Mouse (Mus musculus): ENCODE results near the gene Sptb. TPM values are rescaled to one million over a fixed set of nuclear protein-coding genes. Genes with fewer than 3 reads are reported as not detected.

The Sptb gene
- polyA plus RNA-seq, 1 experiment = 0.42 TPM

DNA sequence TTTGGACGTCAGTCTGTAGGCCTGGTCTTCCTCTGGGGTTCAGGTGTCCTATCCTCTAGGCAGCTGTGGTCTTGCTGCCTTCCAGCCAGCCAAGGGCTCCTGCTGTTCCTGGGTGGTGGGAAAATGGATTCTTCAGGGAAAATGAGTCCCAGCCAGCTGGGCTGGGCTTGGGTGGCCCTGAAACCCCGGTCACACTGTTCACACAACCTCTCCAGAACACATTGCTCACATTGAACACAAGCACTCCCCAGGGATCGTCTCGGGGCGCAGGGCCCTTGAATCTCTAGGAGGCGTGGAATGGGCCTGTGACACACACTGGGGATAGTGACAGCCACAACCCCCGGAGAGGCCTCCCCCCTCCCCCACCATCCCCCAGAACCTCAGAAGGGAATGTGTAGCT, 156.4 kb downstream of the Sptb start:
- H3K27me3 ChIP-seq (ENCODE audit: control insufficient read depth, insufficient read depth, insufficient read length) = no peaks in the 10 kb centered on the region
- H3K79me2 ChIP-seq (ENCODE audit: control insufficient read depth, insufficient read depth) = peaks cover 66% of the 10 kb centered on the region
- H3K4me2 ChIP-seq (ENCODE audit: low read depth) = no peak overlapping the region
- H3K36me3 ChIP-seq (ENCODE audit: control insufficient read depth, insufficient read depth) = no peaks in the 10 kb centered on the region
- TF ChIP-seq MYOD1 (IDR thresholded peaks at IDR 0.05; ENCODE audit: control insufficient read depth in 1 of 3, insufficient read length in 2 of 3, low read depth in 2 of 3) = no peak
- H3K4me3 ChIP-seq = no peak overlapping the region
- H3ac ChIP-seq (ENCODE audit: control insufficient read depth, insufficient read length) = no peak overlapping the region

GRCm38 (mm10) chr12:76552958-76553357, 157.4 kb downstream of the Sptb start:
- Histone ChIP-seq H3K36me3 (ENCODE audit: control insufficient read depth, insufficient read depth) (no peaks in the 10 kb centered on the region), H3K4me3 (no peak overlapping the region), H3ac (ENCODE audit: control insufficient read depth, insufficient read length) (no peak overlapping the region), H3K79me2 (ENCODE audit: control insufficient read depth, insufficient read depth) (peaks cover 71% of the 10 kb centered on the region), H3K4me2 (ENCODE audit: low read depth) (peak overlapping the region; percentile 39), H3K27me3 (ENCODE audit: control insufficient read depth, insufficient read depth, insufficient read length) (no peaks in the 10 kb centered on the region)
- TF ChIP-seq TCF12 (IDR thresholded peaks at IDR 0.05; ENCODE audit: insufficient read depth, poor library complexity, severe bottlenecking) (no peak), POLR2A (IDR thresholded peaks at IDR 0.05; ENCODE audit: insufficient read length, low read depth) (no peak), USF1 (IDR thresholded peaks at IDR 0.05; ENCODE audit: low read depth) (no peak), POLR2AphosphoS2 (IDR thresholded peaks at IDR 0.05; ENCODE audit: insufficient read length, low read depth) (no peak), MYOD1 (IDR thresholded peaks at IDR 0.05; ENCODE audit: control insufficient read depth in 1 of 3, insufficient read length in 2 of 3, low read depth in 2 of 3) (no peak), TCF3 (IDR thresholded peaks at IDR 0.05; ENCODE audit: insufficient read length, low read depth) (no peak), CEBPB (IDR thresholded peaks at IDR 0.05; ENCODE audit: insufficient read depth, poor library complexity, severe bottlenecking) (no peak), REST (IDR thresholded peaks at IDR 0.05; ENCODE audit: insufficient read depth, insufficient read length) (no peak), MAX (IDR thresholded peaks at IDR 0.05; ENCODE audit: low read depth) (no peak), MYOG (IDR thresholded peaks at IDR 0.05; ENCODE audit: control insufficient read depth in 1 of 3, insufficient read depth in 1 of 3, insufficient read length in 2 of 3, low read depth in 2 of 3) (no peak), E2F4 (IDR thresholded peaks at IDR 0.05; ENCODE audit: insufficient read depth) (no peak), SRF (IDR thresholded peaks at IDR 0.05; ENCODE audit: control insufficient read depth, insufficient read length, low read depth) (no peak)

- H3ac ChIP-seq (ENCODE audit: control insufficient read depth, insufficient read length) = no peak overlapping the region
- TF ChIP-seq MYOG (IDR thresholded peaks at IDR 0.05; ENCODE audit: control insufficient read depth in 1 of 3, insufficient read depth in 1 of 3, insufficient read length in 2 of 3, low read depth in 2 of 3) (no peak), TCF12 (IDR thresholded peaks at IDR 0.05; ENCODE audit: insufficient read depth, poor library complexity, severe bottlenecking) (no peak), USF1 (IDR thresholded peaks at IDR 0.05; ENCODE audit: low read depth) (no peak), MYOD1 (IDR thresholded peaks at IDR 0.05; ENCODE audit: control insufficient read depth in 1 of 3, insufficient read length in 2 of 3, low read depth in 2 of 3) (no peak), REST (IDR thresholded peaks at IDR 0.05; ENCODE audit: insufficient read depth, insufficient read length) (no peak), CEBPB (IDR thresholded peaks at IDR 0.05; ENCODE audit: insufficient read depth, poor library complexity, severe bottlenecking) (no peak), POLR2AphosphoS2 (IDR thresholded peaks at IDR 0.05; ENCODE audit: insufficient read length, low read depth) (no peak), E2F4 (IDR thresholded peaks at IDR 0.05; ENCODE audit: insufficient read depth) (no peak), POLR2A (IDR thresholded peaks at IDR 0.05; ENCODE audit: insufficient read length, low read depth) (no peak)
- H3K4me2 ChIP-seq (ENCODE audit: low read depth) = peak overlapping the region; percentile 39
- no peak overlapping the region for H3K4me3 ChIP-seq
- no peaks in the 10 kb centered on the region for H3K27me3 ChIP-seq (ENCODE audit: control insufficient read depth, insufficient read depth, insufficient read length)
- H3K79me2 ChIP-seq (ENCODE audit: control insufficient read depth, insufficient read depth) = peaks cover 70% of the 10 kb centered on the region
- no peaks in the 10 kb centered on the region for H3K36me3 ChIP-seq (ENCODE audit: control insufficient read depth, insufficient read depth)
Observed at GRCm38 (mm10) chr12:76552321-76552720, 158.0 kb downstream of the Sptb start.

- no peaks in the 10 kb centered on the region for H3K27me3 ChIP-seq (ENCODE audit: control insufficient read depth, insufficient read depth, insufficient read length)
- no peak overlapping the region for H3K4me3 ChIP-seq
- no peaks in the 10 kb centered on the region for H3K36me3 ChIP-seq (ENCODE audit: control insufficient read depth, insufficient read depth)
- peaks cover 78% of the 10 kb centered on the region for H3K79me2 ChIP-seq (ENCODE audit: control insufficient read depth, insufficient read depth)
- no peak for TF ChIP-seq POLR2A (IDR thresholded peaks at IDR 0.05; ENCODE audit: insufficient read length, low read depth)
- no peak for TF ChIP-seq REST (IDR thresholded peaks at IDR 0.05; ENCODE audit: insufficient read depth, insufficient read length)
- no peak for TF ChIP-seq SRF (IDR thresholded peaks at IDR 0.05; ENCODE audit: control insufficient read depth, insufficient read length, low read depth)
- TF ChIP-seq MYOG (IDR thresholded peaks at IDR 0.05; ENCODE audit: control insufficient read depth in 1 of 3, insufficient read depth in 1 of 3, insufficient read length in 2 of 3, low read depth in 2 of 3) = no peak
- TF ChIP-seq TCF3 (IDR thresholded peaks at IDR 0.05; ENCODE audit: insufficient read length, low read depth) = no peak
- TF ChIP-seq MYOD1 (IDR thresholded peaks at IDR 0.05; ENCODE audit: control insufficient read depth in 1 of 3, insufficient read length in 2 of 3, low read depth in 2 of 3) = no peak
- no peak for TF ChIP-seq CEBPB (IDR thresholded peaks at IDR 0.05; ENCODE audit: insufficient read depth, poor library complexity, severe bottlenecking)
- TF ChIP-seq E2F4 (IDR thresholded peaks at IDR 0.05; ENCODE audit: insufficient read depth) = no peak
- no peak for TF ChIP-seq POLR2AphosphoS2 (IDR thresholded peaks at IDR 0.05; ENCODE audit: insufficient read length, low read depth)
- no peak for TF ChIP-seq TCF12 (IDR thresholded peaks at IDR 0.05; ENCODE audit: insufficient read depth, poor library complexity, severe bottlenecking)
- no peak for TF ChIP-seq MAX (IDR thresholded peaks at IDR 0.05; ENCODE audit: low read depth)
- H3K4me2 ChIP-seq (ENCODE audit: low read depth) = no peak overlapping the region
- no peak overlapping the region for H3ac ChIP-seq (ENCODE audit: control insufficient read depth, insufficient read length)
Observed at GRCm38 (mm10) chr12:76549203-76549602, 161.1 kb downstream of the Sptb start.

DNA sequence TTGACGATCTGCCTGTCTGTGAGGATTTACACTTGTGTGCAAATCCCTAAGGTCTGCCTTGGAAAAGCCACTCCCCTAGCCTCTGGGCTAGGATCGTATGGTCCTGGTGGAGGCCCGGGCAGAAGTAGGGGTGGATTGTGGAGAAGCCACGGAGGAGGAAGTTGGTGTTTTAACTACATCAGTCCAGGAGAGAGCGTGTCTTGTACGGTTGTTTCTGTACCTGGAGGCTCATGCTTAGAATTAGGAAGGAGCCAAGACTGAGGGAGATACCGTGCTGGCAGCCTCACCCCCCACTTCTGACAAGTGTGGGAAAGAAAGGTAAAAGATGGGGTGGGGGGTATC, 162.3 kb downstream of the Sptb start:
- no peak overlapping the region for H3K4me2 ChIP-seq (ENCODE audit: low read depth)

More for the DNA sequence above, 162.3 kb downstream of the Sptb start:
- Histone ChIP-seq H3K27me3 (ENCODE audit: control insufficient read depth, insufficient read depth, insufficient read length) (no peaks in the 10 kb centered on the region), H3K4me3 (no peak overlapping the region), H3ac (ENCODE audit: control insufficient read depth, insufficient read length) (no peak overlapping the region), H3K36me3 (ENCODE audit: control insufficient read depth, insufficient read depth) (no peaks in the 10 kb centered on the region), H3K79me2 (ENCODE audit: control insufficient read depth, insufficient read depth) (peaks cover 72% of the 10 kb centered on the region)
- TF ChIP-seq E2F4 (IDR thresholded peaks at IDR 0.05; ENCODE audit: insufficient read depth) (no peak), POLR2AphosphoS2 (IDR thresholded peaks at IDR 0.05; ENCODE audit: insufficient read length, low read depth) (no peak), POLR2A (IDR thresholded peaks at IDR 0.05; ENCODE audit: insufficient read length, low read depth) (no peak), SRF (IDR thresholded peaks at IDR 0.05; ENCODE audit: control insufficient read depth, insufficient read length, low read depth) (no peak), USF1 (IDR thresholded peaks at IDR 0.05; ENCODE audit: low read depth) (no peak), MAX (IDR thresholded peaks at IDR 0.05; ENCODE audit: low read depth) (no peak), TCF12 (IDR thresholded peaks at IDR 0.05; ENCODE audit: insufficient read depth, poor library complexity, severe bottlenecking) (no peak), TCF3 (IDR thresholded peaks at IDR 0.05; ENCODE audit: insufficient read length, low read depth) (no peak), MYOG (IDR thresholded peaks at IDR 0.05; ENCODE audit: control insufficient read depth in 1 of 3, insufficient read depth in 1 of 3, insufficient read length in 2 of 3, low read depth in 2 of 3) (no peak), MYOD1 (IDR thresholded peaks at IDR 0.05; ENCODE audit: control insufficient read depth in 1 of 3, insufficient read length in 2 of 3, low read depth in 2 of 3) (no peak)
